Mouse (Mus musculus) cerebellum, postnatal 4 days (tissue): ENCODE measurements at regions not wholly inside any gene's neighbourhood (a gene's known extent, or its start where the extent isn't known, plus 50 kb on each side); places are given as distances from the start of the nearest gene placed in this dataset.
A peak's percentile ranks its signal among the peaks of the same experiment; 100 is the strongest.

Experiments used
- DNase-seq, 2 experiments: peaks; one replicate each; pipeline ENCODE4 v3.0.0; 2022; ENCODE audit warnings: low spot score in 2 of 2, mixed read lengths in 1 of 2

GRCm38 (mm10) chr16:49965528-49966250, 165.4 kb downstream of the Cd47 start:
- DNase-seq: peak in 1 of 2 experiments; percentile 5

DNA sequence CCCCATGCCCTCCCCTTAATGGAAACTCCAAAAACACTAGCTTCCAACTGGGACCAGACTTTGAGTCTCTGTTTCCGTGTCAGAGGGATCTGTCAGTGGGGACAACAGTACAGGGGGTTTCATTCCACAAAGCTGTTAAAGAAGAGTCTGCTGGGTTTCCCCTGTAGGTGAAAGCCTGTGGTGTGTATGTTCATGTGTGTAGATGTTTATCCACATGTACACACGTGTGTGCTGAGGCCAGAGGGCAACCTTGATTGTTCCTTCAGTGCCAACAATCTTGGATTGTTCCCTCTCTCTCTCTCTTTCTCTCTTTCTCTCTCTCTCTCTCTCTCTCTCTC, 165.9 kb downstream of the Cd47 start:
- DNase-seq: no peak

- DNase-seq: no peak
Measured at GRCm38 (mm10) chr16:49967110-49967509, 166.8 kb downstream of the Cd47 start.

- no peak for DNase-seq
Measured at GRCm38 (mm10) chr16:49968291-49968870, 168.0 kb downstream of the Cd47 start.

DNA sequence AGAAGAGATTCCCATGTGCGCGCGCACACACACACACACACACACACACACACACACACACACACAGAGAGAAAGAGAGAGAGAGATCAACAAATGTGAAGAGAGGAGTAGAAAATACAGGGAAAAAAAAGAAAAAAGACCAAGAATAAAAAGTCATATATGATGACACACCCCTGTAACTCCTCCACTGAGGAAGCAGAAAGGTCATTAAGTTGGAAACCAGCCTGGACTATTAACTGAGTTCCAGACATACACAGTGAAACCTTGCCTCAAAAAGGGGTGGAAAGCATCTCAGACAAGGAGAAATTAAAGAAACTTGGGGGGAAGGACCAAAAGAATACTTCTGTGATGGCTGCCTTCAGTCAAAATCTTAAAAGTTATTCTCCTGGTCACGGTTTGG, 168.7 kb downstream of the Cd47 start:
- DNase-seq: no peak

- no peak for DNase-seq
Measured at GRCm38 (mm10) chr16:49969693-49970296, 169.5 kb downstream of the Cd47 start.

DNA sequence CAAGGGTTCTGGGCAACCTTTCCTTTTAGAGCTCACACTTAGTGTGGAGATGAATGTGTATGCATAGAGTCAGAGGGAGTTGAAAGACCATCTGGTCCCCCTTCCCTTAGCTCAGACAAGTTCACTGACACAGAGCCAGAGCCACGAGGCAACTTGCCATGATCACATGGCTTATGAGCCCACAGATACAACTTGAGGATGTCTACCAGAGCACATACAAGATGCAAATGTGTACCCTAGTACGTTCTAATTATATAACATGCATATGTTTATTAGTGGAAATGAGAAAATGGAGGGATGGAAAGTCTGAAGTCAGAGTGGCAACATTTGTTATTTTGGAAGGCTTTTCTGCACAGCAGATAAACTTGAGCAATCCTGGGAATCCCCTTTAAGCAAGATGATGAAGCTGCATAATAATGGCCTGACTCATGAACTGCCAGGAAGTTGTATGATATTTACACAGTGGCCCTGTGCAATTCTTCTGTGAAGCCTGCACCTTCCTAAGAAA, 170.0 kb downstream of the Cd47 start:
- peak in 1 of 2 experiments; percentile 37 for DNase-seq

DNA sequence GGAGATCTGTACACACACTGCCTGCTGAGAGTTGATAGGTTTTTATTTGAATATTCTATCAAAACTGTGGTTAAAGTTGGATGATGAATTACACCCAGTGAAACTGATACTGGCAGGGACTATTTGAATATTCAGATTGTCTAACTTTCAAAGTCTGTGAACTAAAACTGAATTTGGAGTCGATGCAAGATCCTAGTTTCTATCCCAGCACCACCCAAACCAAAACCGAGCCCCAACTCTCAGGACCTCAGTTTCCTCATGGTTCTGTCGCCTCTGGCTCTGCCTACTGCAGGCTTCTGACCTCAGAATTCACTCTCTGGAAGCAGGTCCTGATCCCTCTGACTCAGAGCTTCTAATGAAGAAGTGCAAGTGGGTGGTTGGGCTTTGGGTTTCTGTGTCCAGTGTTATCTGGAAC, 170.8 kb downstream of the Cd47 start:
- no peak for DNase-seq

- DNase-seq: no peak
Measured at GRCm38 (mm10) chr16:49977276-49977675, 176.9 kb downstream of the Cd47 start.

DNA sequence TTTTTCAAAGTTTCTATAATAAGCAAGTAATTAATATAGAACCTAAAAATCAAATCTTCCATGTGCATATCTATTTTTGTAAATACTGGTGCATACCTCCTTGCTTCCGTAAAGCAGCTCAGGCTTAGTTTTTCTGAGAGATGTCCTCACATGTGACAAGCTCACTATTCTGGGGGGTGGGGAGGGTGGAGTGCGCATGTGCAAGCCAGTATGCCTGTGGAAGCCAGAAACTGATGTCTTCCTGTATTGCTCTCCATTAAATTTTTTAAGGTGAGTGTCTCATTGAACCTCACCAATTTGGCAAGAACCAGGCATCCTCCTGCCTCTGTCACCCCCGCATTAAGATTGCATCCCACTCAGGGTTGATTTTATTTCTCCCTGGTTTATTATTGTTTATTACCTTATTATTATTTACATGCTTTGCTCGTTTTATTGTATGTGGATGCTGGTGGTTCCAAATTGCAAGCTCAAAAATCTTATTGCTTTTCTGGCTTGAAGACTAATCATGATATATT, 179.2 kb downstream of the Cd47 start:
- no peak for DNase-seq

- DNase-seq: peak in 1 of 2 experiments; percentile 76
Measured at GRCm38 (mm10) chr16:49980178-49980646, 179.9 kb downstream of the Cd47 start.

DNA sequence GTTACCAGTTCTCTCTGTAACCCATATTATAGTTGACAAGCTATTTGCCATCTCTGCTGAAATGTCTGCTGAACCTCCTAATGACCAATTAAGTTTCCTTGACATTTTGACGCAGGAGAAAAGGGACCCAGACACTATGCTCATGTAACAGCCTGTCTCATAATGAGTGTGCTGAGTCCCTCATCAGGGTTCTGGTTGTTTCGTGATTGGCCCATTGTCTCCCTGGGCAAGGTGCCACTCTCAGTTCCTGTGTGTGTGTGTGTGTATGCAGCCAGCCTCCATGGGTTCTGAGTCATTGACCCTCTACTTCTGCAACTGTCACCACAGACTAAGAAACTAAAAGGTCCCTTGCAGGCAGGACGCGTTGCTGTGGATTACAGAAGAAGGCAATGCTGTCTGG, 181.8 kb downstream of the Cd47 start:
- DNase-seq: no peak

DNA sequence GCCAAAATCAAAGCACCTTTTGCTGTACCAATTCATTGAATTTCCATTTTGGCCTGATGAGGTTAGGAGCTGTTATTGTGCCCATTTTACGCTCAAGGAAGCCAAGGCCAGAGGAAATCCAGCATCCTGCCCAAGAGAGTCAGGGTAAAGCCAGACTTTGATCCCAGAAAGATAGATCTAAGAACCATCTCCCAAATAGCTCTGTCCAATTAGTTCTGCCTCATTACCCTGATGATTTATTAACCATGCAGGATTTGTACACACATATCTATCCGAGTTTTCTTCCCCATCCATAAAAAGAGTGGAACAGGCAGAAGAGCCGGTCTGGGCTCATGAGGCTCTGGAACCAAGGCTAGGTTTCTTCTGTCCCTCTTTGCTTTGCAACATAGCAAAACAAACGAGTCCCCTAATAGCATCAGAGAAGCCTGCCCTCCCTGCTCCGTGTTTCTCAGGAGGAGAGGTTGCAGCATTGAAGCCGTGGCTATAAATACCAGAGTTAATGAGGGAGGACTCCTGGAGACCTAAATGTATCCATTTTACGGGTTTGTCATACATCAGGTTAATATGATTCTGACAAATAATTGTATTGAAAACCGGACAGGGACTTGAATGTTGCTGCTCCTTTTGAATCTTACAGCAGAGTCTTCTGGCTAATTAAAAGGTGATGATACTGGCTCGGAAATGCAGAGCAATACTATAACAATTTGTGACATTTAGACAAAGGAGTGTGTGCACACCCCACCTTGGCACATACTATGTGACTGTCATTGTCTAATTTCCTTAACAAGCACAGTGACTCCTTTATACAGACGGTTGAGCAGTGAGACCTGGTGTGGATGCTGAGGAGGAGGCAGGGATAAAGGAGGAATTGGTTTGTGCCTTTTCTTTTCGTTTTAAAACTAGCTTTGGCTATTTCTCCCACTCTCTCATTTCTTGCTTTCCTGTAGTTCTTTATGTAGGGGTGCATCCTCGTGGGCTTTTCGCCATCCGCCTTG, 185.0 kb downstream of the Cd47 start:
- no peak for DNase-seq

- no peak for DNase-seq
Measured at GRCm38 (mm10) chr16:49986954-49987353, 186.6 kb downstream of the Cd47 start.

DNA sequence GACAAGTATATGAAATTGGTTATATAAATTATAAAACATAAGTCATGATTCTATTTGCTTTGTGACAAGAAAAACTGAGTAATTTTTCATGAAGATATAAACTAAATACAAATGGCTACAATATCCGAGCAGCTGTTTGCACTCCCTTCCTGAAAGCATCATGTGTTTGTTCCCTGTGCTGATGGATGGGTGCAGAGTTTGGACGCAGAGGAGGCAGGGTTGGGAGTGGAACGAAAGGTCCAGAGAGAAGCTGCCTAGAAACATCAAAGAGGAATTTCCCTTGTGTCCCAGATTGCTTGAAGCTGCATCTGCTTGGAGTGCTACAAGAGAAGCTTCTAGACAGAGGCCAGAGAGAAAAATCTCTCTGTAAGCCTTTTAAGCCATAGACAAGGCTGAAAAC, 195.5 kb downstream of the Cd47 start:
- DNase-seq: no peak

- DNase-seq: no peak
Measured at GRCm38 (mm10) chr16:49996593-49996992, 196.3 kb downstream of the Cd47 start.

- DNase-seq: no peak
Measured at GRCm38 (mm10) chr16:49997040-49997439, 196.7 kb downstream of the Cd47 start.

DNA sequence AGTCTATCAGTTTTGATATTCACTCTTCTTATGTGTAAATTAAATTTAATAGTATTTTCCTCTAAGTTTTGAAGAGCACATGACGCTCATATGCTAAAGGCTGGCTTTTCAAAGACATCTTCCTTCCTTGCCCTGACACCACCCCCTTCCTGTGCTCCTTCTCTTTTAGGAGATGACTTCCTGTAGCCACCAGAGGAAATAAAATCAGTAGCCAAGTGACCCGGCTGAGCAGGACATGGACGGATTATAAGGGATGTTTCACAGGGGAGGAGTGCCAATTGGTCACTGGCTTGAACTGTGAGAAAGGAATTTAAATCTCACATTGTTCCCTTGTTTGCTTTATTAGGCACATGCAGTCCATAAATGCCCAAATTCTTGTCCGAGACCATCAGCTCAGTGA, 200.5 kb downstream of the Cd47 start:
- DNase-seq: no peak

- no peak for DNase-seq
Measured at GRCm38 (mm10) chr16:50001662-50002455, 201.5 kb downstream of the Cd47 start.

GRCm38 (mm10) chr16:50002456-50002788, 202.1 kb downstream of the Cd47 start:
- DNase-seq: no peak

DNA sequence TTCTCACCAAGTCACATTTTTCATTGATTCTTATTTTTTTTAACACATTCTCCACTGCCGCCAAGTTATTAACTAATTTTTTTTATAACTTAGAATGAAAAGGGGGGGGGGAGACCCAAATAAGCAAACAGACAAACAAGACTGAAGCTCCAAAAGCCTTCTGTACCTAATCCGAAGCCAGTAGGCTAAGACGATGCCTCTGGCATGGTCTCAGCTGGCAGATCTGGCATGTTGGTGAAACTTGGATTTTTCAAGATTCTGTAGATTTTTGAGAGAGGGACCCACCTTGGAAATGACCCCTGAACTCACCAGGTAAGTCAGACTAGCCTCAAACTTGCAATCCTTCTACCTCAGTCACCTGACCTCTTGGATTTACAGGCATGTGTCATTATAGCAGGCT, 208.7 kb downstream of the Cd47 start:
- no peak for DNase-seq
